Mouse (Mus musculus) embryo, embryonic 10 days (tissue): ENCODE data around the gene Ang2.

Experiments
- DNase-seq: peaks from one replicate; pipeline ENCODE4 v3.0.0-alpha.2; 2015; ENCODE audit warnings: low spot score

Gene Ang2

DNA sequence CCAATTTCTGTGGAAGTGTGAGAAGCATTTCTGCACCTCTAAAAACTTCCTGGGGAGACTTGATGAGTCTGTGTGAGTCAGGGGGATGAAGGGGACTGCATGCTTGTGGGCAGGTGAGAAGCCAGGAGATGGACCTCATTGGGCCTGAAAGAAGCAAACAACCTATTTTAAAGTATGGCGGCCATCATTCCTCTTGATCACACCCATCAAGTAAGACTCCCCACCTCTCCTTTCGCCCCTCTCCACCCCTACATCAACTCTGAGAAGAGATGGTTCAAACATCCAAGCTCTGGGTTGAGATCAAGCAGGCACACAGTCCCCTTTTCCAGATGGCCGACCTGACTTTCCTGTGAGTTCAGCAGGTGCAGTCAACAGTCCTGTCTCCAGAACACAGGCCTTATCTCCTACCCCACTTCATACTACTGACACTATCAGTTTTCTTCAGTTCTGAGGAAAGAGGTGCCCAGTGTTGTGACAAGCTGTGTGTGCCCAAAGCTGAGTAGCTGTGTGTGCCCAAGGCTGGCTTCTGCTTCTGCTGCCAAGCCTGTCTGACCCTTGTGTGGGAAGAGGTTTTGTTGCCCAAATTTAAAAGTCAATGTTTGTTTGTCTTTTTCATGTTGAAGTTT, 48.6 kb downstream of the Ang2 start:
- no peak for DNase-seq

DNA sequence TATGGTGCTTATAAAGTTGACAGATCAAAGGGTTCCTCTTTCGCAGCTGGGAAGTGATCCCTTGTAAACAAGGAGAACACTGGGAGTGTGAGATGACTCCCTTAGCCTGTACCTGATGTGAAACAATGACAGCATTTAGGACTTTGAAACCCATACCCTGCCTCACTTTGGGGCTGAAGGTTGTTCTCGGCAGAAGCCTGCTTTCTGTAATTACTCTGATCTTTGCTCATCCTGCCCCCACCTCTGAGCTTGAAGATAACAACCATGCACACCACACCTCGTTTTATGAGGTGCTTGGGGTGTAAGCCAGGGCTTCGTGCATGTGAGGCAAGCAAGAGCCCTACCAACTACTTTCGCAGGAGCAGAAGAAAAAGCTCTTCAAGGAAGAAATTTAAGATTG, 49.8 kb downstream of the Ang2 start:
- no peak for DNase-seq

DNA sequence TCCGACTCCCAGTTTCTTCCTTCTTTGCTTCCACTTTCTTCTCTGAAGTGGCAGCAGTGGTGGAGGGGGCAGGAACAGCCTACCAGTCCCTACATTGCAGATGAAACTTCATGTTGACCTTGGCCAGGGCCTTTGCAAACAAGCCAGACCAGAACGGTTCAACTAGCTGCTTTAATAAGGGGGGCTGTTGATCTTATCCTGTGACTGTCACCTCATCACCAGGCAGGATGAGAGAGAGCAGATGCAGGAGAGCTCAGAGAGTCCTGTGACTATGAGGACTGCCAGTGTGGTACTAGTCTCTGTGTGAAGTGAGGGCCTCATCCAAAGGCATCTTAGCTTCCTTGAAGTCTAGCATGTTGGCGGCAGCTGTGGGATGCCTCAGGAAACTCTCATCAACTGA, 50.9 kb downstream of the Ang2 start:
- DNase-seq: no peak

DNA sequence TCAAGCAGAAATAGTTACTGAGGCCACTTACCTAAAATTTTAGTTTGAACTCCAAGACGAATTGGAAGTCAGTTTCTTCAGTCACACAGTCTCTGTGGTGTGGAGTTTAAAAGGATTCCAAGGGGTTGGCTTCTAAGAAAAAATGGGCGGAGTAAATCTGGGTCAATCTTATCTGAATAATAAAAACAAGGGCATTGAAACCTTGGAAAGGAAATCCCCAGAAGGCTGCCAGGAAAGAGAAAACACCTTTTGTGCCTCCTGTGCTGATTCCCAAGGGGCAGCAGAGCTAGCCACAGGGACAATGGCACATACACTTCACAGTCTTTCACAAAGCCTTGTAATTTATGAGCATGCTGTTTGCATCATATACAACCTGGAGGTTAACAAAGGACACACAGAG, 52.3 kb downstream of the Ang2 start, which contains the start of gene Rnase1:
Gene Rnase1, minus strand, starts transcription at position 101 of the 400 bp plus-strand sequence.
- DNase-seq: no peak

DNA sequence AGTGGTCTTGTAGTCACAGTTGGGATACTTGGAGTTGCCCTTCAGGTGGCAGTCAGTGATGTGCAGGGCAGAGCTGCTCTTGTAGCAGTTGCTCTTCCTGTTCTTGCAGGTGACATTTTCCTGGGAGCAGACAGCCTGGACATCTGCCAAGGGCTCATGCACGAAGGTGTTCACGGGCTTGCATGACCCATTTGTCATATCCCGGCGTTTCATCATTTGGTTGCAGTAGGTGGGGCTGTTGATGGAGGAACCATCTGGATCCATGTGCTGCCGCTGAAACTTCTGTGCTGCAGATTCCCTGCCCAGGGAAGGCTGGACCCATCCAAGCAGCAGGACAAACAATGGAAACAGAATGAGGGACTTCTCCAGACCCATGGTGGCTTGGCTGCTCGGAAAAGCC, 53.4 kb downstream of the Ang2 start:
- DNase-seq: no peak
